Mouse (Mus musculus): ENCODE results near the gene Rnase10.

DNA sequence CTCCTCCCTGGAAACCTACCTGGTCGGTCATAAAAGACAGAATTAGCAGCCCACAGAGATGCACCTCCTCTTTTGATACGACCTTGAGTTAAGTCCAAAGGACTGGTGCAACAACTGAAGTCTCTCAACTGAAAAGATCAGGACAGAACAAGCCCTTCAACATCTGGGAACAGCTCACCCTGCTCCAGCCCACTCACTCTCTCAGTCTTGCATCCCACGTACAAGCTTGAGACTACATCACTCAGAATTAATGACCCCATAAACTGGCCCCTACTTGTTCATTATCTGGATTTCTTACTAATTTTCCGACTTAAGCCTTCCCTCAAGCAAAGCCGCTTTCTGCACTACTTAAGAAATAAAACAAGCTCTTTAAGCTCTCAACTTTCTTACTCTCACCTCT, 45.6 kb downstream of the Rnase10 start:
- TF ChIP-seq CTCF (IDR thresholded peaks at IDR 0.05; ENCODE audit: low read depth, low read length) (no peak), POLR2A (IDR thresholded peaks at IDR 0.05; ENCODE audit: insufficient read depth, low read length) (no peak), EP300 (IDR thresholded peaks at IDR 0.05; ENCODE audit: insufficient read depth, low read depth, low read length) (no peak)

All from ES-Bruce4 (cell line).